Mouse (Mus musculus) urinary bladder, adult 2 months (tissue): ENCODE measurements around the gene Nufip1. TPM values are rescaled to one million over a fixed set of nuclear protein-coding genes. Genes with fewer than 3 reads are reported as not detected.

Experiments used
- DNase-seq: peaks from one replicate; pipeline ENCODE4 v3.0.0; 2022; ENCODE audit warnings: low spot score
- polyA plus RNA-seq: library from polyadenylated mRNA; depleted of rRNA; stranded (reverse); fragments of >200 nt; gene quantifications from 2 replicates; pipeline ENCODE4 v1.2.3, GENCODE M21; 2012; rRNA removed

The Nufip1 gene
- polyA plus RNA-seq, 1 experiment: 5.5 TPM

DNA sequence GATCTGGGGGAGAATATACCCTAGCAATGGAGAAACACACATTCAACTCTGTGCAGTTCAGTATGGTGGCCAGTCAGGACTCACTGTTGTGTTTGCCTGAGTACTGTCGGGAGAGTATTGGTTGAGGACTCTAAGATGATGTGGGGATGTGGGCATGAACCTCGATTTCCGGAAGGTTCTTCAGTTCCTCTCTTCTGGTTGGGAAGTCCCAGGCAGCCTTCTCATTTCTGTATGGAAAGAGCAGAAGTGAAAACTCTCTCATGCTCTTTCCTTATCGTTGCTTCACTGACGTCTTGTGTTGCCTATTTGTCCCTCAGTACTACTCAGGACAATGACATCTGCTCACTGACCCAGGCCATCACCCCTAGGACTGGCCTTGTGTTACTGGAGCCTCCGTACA, 68.7 kb downstream of the Nufip1 start:
- DNase-seq: no peak

DNA sequence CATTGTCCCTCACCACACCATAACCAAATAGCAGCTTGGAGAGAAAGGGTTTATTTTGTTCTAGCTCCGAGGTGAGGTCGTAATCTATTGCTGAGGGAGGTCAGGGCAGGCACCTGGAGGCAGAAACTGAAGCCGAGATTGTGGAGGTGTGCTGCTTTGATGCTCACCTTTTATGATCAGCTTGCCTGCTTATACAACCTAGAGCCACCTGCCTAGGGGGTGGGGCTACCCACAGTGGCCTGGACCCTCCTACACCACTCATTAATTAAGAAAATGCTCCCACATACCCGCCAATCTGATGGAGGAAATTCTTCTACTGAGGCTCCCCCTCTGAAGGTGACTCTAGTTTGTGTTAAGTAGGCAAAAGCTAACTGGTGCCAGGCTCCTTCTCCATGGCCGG, 74.7 kb downstream of the Nufip1 start:
- DNase-seq: no peak

DNA sequence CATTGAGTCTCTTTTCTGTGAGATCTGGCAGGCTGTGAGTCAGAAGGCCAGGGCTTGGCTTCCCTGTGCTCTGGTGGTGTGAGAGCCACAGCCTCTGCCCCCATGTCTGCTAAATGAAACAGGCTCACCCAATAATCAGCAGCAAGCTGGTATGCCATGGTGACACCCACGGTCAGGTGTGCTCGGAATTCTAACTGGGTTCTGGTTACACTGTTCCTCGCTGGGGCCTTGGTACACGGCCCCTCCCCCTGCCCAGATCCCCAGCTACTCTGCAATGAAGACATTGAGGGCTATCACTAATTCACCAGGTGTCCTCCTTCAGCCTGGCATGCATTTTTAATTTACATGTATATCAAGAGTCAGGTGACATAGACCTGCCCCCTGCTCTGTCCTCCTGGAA, 75.6 kb downstream of the Nufip1 start:
- DNase-seq: no peak

Other genes with a start within 250 kb of the Nufip1 start
- gene Kctd4, start 155.9 kb upstream of the Nufip1 start, polyA plus RNA-seq: not detected in 2 replicates
- gene Gtf2f2, start 100.0 kb upstream of the Nufip1 start, polyA plus RNA-seq: 16.4 and 16.7 TPM in 2 replicates
- 11.6 and 12.6 TPM in 2 replicates for gene Gpalpp1, start 131 bp upstream of the Nufip1 start, polyA plus RNA-seq